Mouse (Mus musculus) forebrain, postnatal 0 days (tissue): Measurements from ENCODE around the gene Gm47841. TPM values are rescaled to one million over a fixed set of nuclear protein-coding genes. Genes with fewer than 3 reads are reported as not detected.
A peak's percentile ranks its signal among the peaks of the same experiment; 100 is the strongest.

Experiments used
- ATAC-seq: fragments of 200-750 bp; cut with Nextera tagmentation; 2 replicates; pipeline ENCODE4 v1.8.0; 2017; ENCODE audit warnings: mild to moderate bottlenecking, moderate library complexity
- DNase-seq: peaks from one replicate; pipeline ENCODE4 v3.0.0-alpha.2; 2015
- H3K27ac ChIP-seq: fragments of 300-500 bp; sonication (generic); 2 replicates; pipeline ENCODE4 v1.5.1; 2014; ENCODE audit warnings: low read depth, mild to moderate bottlenecking, antibody characterized with exemption, low read length, moderate library complexity, mixed read lengths
- H3K27me3 ChIP-seq: fragments of 300-500 bp; sonication (generic); 2 replicates; pipeline ENCODE4 v1.6.1; 2014; ENCODE audit warnings: mild to moderate bottlenecking, low read length, mixed read lengths; ENCODE audit not compliant: insufficient read depth
- H3K36me3 ChIP-seq: fragments of 300-500 bp; sonication (generic); 2 replicates; pipeline ENCODE4 v1.6.1; 2014; ENCODE audit warnings: mild to moderate bottlenecking, moderate library complexity; ENCODE audit not compliant: insufficient read depth
- H3K4me1 ChIP-seq: fragments of 300-500 bp; sonication (generic); 2 replicates; pipeline ENCODE4 v1.6.1; 2014; ENCODE audit warnings: antibody characterized with exemption; ENCODE audit not compliant: insufficient read depth
- H3K4me2 ChIP-seq: fragments of 300-500 bp; sonication (generic); 2 replicates; pipeline ENCODE4 v1.6.1; 2014; ENCODE audit warnings: low read depth, mild to moderate bottlenecking, moderate library complexity
- H3K4me3 ChIP-seq: fragments of 300-500 bp; sonication (generic); 2 replicates; pipeline ENCODE4 v1.5.1; 2014; ENCODE audit warnings: low read depth, low read length, mixed read lengths
- H3K9ac ChIP-seq: fragments of 300-500 bp; sonication (generic); 2 replicates; pipeline ENCODE4 v1.6.1; 2014; ENCODE audit warnings: mild to moderate bottlenecking
- H3K9me3 ChIP-seq: fragments of 300-500 bp; sonication (generic); 2 replicates; pipeline ENCODE4 v1.6.1; 2016; ENCODE audit warnings: low read length
- CTCF ChIP-seq: sonication (generic); IDR thresholded peaks from 2 replicates; pipeline ENCODE4 v1.5.1; 2016; ENCODE audit warnings: antibody characterized with exemption, control low read depth, low read depth
- WGBS: fragments of 180-500 bp; shearing (Covaris S2); extraction: QIAGEN DNeasy Blood & Tissue Kit; methylation state at CpG from one replicate; pipeline ENCODE4 v1.1.7; 2014; 5-methylcytosine and 5-hydroxymethylcytosine counted together
- polyA plus RNA-seq: library from polyadenylated mRNA; unstranded; fragments of >200 nt; fragmentation: Nextera tagmentation; extraction: Ambion mirVana; gene quantifications from 2 replicates; pipeline ENCODE4 v1.2.1, GENCODE M21; 2015
- total RNA-seq: library from RNA; depleted of rRNA; stranded (reverse); fragments of >200 nt; gene quantifications from 2 replicates; pipeline ENCODE4 v1.2.3, GENCODE M21; 2014; rRNA removed

Gene Gm47841
- total RNA-seq = not detected in 2 replicates
- polyA plus RNA-seq = not detected in 2 replicates

DNA sequence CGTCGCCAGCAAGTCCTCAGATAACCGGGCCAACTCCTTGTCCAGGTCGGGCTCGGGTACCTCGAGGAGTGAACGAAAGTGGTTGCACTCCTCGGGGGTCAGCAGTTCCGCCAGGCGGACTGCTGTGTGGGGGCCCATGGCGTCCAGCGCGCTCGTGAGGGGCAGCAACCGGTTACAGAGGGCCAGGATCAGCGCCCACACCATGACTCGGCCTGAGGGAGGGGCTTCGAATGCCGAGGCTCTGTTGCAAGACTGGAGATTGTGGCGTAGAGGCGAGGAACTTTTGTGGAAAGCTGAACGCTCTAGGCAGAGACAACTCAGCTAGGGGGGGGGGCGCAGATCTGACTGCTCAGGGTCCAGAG lies at the start of gene Gm47841:
Gene Gm47841 (minus strand): TSS at position 204 of the 362 bp plus-strand sequence.
- WGBS = 3% methylated on average over 23 of the region's 23 CpGs
- ATAC-seq (no peak), DNase-seq (no peak)
- TF ChIP-seq CTCF = no peak
- Histone ChIP-seq H3K4me1 (no peaks in the 10 kb centered on the region), H3K4me2 (peak within 1 kb of the TSS; percentile 92), H3K36me3 (peaks cover 4% of the 10 kb centered on the region; the same call in 1 of the 2 replicates), H3K9ac (peak within 1 kb of the TSS; percentile 56), H3K27ac (no peak within 1 kb of the TSS), H3K4me3 (peak within 1 kb of the TSS; percentile 45), H3K27me3 (peaks cover 48% of the 10 kb centered on the region), H3K9me3 (no peaks in the 10 kb centered on the region)

DNA sequence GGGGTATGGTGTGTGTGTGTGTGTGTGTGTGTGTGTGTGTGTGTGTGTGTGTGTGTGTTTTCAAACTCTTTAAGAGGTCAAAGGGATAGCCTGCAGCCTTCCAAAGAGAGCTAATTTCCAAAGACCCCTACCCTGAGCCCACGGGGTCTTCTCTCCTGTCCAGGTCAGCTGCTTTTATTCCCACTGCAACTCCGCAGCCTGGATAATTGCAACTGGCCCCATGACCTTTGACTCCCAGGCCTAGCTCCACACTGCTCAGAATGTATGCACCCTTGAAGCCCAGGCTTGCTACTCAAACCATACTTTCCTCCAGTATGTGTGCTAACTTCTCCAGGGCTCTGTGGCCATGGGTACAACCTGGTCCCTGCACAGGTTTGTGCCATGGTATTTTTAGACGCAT lies 48.2 kb upstream of the Gm47841 start:
- Histone ChIP-seq H3K27ac (no peak overlapping the region), H3K36me3 (no peaks in the 10 kb centered on the region), H3K4me2 (no peak overlapping the region), H3K9me3 (no peaks in the 10 kb centered on the region), H3K4me3 (no peak overlapping the region), H3K4me1 (0 out of 2 replicates have a peak, but pooled peaks cover 14% of the 10 kb centered on the region), H3K27me3 (no peaks in the 10 kb centered on the region), H3K9ac (no peak overlapping the region)
- 53% methylated on average over 3 of the region's 3 CpGs for WGBS
- TF ChIP-seq CTCF = no peak
- DNase-seq = no peak
- no peak for ATAC-seq

DNA sequence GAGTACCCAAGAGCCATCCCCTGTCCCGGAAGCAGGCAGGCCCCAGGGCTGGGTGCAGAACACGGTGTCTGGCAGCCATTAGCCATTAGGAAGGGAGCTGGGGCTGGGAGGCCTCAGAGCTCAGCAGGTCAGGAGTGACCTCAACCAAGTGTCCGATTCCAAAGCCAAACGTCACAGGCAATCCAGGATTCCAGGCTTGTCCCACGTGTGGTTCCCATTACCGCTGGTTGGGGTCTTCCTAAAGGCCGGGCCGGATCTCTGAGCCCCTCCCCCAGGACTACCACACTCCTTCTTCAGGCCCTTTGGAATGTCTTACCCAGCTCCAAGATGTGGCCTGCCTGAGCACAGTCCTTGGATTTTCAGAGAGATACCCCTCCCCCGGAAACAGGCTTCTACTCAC lies 47.8 kb upstream of the Gm47841 start:
- ATAC-seq (no peak), DNase-seq (no peak)
- Histone ChIP-seq H3K9ac (no peak overlapping the region), H3K4me2 (no peak overlapping the region), H3K36me3 (no peaks in the 10 kb centered on the region), H3K4me1 (0 out of 2 replicates have a peak, but pooled peaks cover 14% of the 10 kb centered on the region), H3K27ac (no peak overlapping the region), H3K9me3 (no peaks in the 10 kb centered on the region), H3K27me3 (no peaks in the 10 kb centered on the region), H3K4me3 (no peak overlapping the region)
- 68% methylated on average over 9 of the region's 9 CpGs for WGBS
- TF ChIP-seq CTCF = no peak

DNA sequence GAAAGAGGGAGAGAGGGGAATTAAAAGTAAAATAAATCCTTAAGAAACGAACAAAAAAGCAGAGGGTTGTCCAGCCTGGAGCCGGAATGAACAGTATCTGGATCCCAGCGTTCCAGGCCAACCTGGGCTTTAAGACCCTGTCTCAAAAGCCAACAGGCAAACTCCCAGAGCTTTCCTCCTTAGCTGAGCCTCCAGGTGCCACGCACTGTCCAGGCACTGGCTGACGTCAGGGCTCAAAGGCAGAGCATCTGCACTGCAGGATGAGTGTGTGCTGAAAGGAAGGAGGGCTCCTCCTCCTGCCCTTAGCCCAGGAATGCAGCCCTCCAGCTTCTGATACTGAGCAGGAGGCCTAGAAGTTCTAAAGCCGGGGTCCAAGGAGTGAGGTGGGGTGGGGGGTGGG lies 46.8 kb upstream of the Gm47841 start:
- no peaks in the 10 kb centered on the region for H3K27me3 ChIP-seq
- DNase-seq (no peak), ATAC-seq (no peak)
- TF ChIP-seq CTCF = no peak
- H3K9ac ChIP-seq = no peak overlapping the region
- H3K27ac ChIP-seq = no peak overlapping the region
- H3K4me3 ChIP-seq = no peak overlapping the region
- no peaks in the 10 kb centered on the region for H3K36me3 ChIP-seq
- no peak overlapping the region for H3K4me2 ChIP-seq
- H3K9me3 ChIP-seq = no peaks in the 10 kb centered on the region
- 0 out of 2 replicates have a peak, but pooled peaks cover 14% of the 10 kb centered on the region for H3K4me1 ChIP-seq
- 53% methylated on average over 6 of the region's 6 CpGs for WGBS

DNA sequence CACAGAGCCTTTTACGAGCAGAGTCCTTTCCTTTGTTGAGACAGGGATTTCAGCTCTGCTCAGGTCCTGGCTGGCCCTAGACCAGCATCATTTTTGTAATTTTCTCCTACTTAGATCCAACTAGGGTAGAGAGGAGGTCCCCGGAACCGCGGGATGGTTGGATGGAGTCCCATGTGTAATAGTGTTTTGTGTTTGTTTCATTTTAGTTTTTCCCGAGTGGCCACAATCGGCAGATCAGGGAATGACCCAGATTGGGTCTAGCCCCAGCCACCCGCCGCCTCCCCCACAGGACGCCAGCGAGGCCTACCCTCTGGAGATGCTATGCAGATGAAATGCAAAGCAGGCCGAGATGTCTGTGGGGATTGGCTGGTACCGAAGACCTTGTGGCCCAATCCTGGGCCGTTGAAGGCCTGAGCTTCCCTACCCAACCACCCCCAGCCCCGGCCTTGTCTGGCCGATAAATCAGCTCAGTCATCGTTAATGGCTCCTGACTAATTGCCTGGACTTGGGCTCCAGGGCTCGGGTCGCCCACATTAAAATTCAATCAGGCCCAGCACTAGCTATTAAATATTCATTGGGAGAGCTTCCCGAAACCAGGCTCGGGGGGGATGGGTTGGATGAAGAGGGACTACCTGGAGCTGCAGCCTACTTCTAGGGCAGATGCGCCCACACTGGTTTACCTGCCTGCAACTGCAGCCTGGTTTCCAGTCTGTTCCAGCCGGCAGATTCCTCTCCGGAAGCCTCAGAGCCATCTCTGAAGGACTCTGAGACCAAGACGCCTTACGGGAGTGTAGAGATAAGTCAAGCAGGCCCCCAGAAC lies 45.8 kb upstream of the Gm47841 start:
- ATAC-seq = peak; percentile 92
- Histone ChIP-seq H3K4me1 (0 out of 2 replicates have a peak, but pooled peaks cover 9% of the 10 kb centered on the region), H3K27ac (no peak overlapping the region), H3K36me3 (no peaks in the 10 kb centered on the region), H3K4me3 (no peak overlapping the region), H3K4me2 (peak overlapping the region; percentile 17), H3K9me3 (no peaks in the 10 kb centered on the region), H3K9ac (no peak overlapping the region), H3K27me3 (no peaks in the 10 kb centered on the region)
- peak; percentile 59 for DNase-seq
- no peak for TF ChIP-seq CTCF
- 16% methylated on average over 25 of the region's 25 CpGs for WGBS

DNA sequence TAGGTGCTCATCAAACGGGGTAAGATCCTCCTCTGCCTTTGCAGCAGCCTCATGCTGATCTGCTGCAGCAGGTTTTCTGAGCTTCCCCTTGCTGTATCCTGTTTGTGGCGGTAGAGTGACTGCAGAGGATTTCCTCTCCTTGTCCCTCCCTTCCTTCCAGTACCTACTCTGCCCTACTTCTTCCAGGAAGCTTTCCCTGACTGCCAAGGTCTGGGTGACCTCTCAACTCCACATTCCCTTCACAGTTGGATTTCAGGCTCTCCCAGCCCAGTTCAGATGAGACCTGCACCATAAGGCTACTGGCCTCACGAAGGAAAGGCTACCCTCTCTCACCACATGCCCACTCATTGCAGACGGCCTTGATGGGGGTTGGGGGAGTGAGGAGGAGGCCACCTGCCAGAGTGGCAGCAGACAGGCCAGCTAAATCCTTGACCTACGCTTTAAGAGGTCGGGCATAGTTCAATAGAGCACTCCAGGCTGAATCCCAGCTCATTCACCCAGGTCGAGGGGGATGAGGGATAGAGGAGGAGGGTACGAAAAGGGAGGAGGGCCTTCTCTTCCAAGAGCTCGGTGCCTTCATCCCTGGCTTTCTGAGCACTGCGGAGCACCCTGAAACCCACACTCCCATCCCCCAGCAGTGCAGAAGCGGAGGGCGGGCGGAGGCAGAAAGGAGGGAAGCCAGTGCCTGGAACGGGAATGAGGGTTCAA lies 45.1 kb upstream of the Gm47841 start:
- DNase-seq (no peak), ATAC-seq (peak; percentile 55)
- WGBS = 29% methylated on average over 14 of the region's 14 CpGs
- no peaks in the 10 kb centered on the region for H3K27me3 ChIP-seq
- no peaks in the 10 kb centered on the region for H3K9me3 ChIP-seq
- H3K9ac ChIP-seq = no peak overlapping the region
- 0 out of 2 replicates have a peak, but pooled peaks cover 6% of the 10 kb centered on the region for H3K4me1 ChIP-seq
- H3K4me3 ChIP-seq = no peak overlapping the region
- TF ChIP-seq CTCF = no peak
- H3K36me3 ChIP-seq = no peaks in the 10 kb centered on the region
- peak overlapping the region; percentile 17; the same call in 1 of the 2 replicates for H3K4me2 ChIP-seq
- no peak overlapping the region for H3K27ac ChIP-seq

DNA sequence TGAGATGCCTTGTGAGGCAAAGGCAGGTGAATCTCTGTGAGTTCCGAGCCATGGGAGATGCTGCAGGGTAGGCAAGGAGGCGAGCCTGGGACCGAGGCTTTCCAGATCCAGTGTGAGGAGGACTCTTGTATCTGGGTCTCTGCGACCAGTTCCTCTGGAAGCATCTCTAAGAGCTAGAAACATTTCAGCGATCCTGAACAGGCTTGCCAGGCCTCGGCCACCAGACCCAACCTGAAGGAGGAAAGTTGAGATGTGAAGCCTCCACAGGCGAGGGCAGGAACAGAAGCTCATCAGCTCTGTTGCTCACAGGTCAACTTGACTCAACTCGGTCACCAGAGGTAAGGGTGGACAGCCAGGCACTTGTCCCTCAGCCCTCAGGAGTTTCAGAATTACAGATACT lies 44.4 kb upstream of the Gm47841 start:
- Histone ChIP-seq H3K27ac (no peak overlapping the region), H3K27me3 (no peaks in the 10 kb centered on the region), H3K4me3 (no peak overlapping the region), H3K9me3 (no peaks in the 10 kb centered on the region), H3K4me1 (0 out of 2 replicates have a peak, but pooled peaks cover 6% of the 10 kb centered on the region), H3K9ac (no peak overlapping the region), H3K36me3 (no peaks in the 10 kb centered on the region), H3K4me2 (no peak overlapping the region)
- DNase-seq (no peak), ATAC-seq (no peak)
- TF ChIP-seq CTCF = no peak
- WGBS = 96% methylated on average over 8 of the region's 8 CpGs
